Mouse (Mus musculus) left cerebral cortex, postnatal 36 days (tissue): ENCODE measurements around the gene Ccnl2. TPM values are rescaled to one million over a fixed set of nuclear protein-coding genes. Genes with fewer than 3 reads are reported as not detected.

Experiments
- DNase-seq, 2 experiments: peaks; one replicate each; pipeline ENCODE4 v3.0.0; 2021 to 2022; ENCODE audit warnings: low spot score in 2 of 2, mixed read lengths in 1 of 2
- intact Hi-C: fragments of 180-260 bp; cut with DNase I; formaldehyde crosslinking; loops from one replicate; pipeline ENCODE4 v1.15.1; 2025
- microRNA-seq: library from miRNA; unstranded; fragments of <30 nt; microRNA quantifications from one replicate; pipeline ENCODE4 v1.2.0, GENCODE M21; 2022
- total RNA-seq, 2 experiments: library from RNA; stranded (reverse); gene quantifications; 2 replicates each; pipeline ENCODE4 v1.2.3; 2021

Ccnl2 gene
- total RNA-seq, 2 experiments from 2014 or later: 50.4 to 84.5 TPM

GRCm38 (mm10) chr4:155853421-155853820, 41.1 kb downstream of the Ccnl2 start:
- intact Hi-C loops: no loop called here
- DNase-seq: no peak

DNA sequence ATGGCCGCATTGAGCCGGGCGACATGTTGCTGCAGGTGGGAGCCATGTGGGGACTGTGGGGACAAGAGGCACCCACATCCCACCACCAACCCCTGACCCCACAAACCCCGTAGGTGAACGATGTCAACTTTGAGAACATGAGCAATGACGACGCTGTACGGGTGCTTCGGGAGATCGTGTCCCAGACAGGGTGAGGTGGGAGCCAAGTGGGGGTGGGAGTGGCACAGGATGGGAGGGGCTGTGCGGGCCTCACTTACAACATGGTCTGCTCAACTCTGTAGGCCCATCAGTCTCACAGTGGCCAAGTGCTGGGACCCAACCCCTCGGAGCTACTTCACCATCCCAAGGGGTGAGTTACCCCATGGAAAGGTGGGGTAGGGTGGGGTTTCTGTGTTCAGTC, 42.7 kb downstream of the Ccnl2 start:
- intact Hi-C loops: no loop called here
- no peak for DNase-seq

- no peak for DNase-seq
- intact Hi-C loops: no loop called here
Observed at GRCm38 (mm10) chr4:155856071-155856470, 43.8 kb downstream of the Ccnl2 start.

DNA sequence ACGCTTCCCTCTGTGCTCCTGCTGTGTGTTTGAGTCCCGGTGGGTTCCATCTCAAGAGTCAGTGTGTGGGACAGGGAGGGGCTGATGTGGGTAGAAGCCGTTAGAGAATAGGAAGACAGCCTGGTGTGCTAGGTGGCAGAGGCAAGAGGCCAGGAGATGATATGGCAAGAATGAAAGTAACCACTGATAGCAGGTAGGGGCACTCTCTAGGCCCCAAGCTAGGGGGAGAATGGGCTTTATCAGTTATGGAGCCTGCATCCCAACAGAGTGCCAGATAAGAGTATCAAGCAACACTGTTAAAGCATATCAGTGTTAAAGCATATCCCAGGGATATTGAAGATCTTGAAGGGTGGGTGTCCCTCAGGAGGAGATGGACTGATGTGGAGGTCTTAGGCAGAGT, 44.6 kb downstream of the Ccnl2 start:
- intact Hi-C loops: no loop called here

DNA sequence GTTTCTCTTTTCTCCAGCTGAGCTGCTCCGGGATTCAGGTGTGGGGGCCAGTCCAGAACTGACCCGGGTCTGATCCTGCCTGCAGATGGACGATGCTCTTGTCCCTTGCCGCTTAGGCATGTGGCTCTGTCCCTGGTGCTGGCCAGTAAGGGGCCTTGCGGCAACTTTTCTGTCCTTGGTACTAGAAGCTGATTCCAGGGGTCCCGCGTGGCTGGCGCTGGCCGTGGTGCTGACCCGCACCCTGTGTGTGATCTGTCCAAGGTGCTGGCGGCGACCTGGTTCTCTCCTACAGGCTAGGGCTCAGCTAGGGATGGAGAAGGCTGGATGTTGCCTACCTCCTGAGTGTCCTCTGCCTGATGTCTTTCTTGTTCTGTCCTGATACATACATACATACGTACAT, 47.0 kb downstream of the Ccnl2 start:
- DNase-seq: no peak
- intact Hi-C loops: no loop called here

More for the DNA sequence above, 44.6 kb downstream of the Ccnl2 start:
- no peak for DNase-seq

GRCm38 (mm10) chr4:155861787-155862186, 49.5 kb downstream of the Ccnl2 start:
- intact Hi-C loops: no loop called here
- DNase-seq: no peak

DNA sequence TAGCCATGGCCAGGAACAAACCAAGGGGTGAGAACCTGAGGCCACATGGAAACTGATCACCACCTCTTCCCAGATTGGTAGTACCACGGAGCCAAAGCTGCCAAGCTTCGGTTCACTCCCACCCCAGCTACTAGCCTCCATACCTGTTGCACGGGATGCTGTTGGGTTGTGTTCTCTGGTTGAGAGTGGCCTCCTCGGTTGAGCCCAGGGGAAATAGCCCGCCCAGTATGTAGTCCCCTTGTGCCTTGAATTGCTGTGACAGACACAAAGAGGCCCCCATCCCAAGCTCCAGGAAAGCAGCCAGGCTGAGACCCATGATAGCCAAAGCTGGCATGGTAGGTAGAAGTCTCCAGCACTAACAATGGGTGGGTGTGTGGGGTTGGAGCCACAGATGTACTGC, 50.7 kb downstream of the Ccnl2 start, which contains the start of gene Tas1r3:
TSS of gene Tas1r3 (minus strand) at position 362 of the 400 bp plus-strand sequence.
- intact Hi-C loops: no loop called here
- no peak for DNase-seq

DNA sequence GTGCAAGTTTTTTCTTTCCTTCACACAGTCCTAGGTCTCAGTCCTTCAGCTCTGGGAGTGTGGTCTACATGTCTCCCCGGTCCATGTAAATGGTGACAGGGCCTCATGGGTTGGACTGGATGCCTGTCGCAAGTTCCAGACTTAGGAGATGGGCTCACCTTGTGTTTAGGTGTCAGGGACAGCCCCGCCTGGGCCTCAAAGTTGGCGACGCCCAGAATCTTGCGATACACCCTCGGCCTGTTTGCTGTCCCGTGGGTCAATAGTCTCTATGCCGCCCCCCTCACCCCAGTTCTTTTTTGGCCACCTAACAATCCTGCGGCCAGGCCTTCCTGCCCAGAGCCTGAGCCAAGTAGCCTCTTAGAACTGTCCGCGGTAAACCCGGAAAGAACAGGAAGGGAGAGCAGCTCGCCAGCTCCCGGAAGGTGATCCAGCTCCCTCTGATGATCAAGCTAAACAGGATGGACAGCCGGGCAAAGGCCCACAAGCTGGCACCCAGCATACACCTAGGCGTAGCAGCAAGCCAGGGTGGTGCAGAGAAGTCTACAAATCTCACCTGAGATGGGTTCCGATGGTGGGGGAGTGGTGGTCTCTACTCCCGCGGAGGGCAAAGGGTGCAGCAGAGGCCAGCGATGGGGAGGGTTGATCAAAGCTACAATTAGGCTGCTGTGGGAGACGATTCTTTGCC, 56.5 kb downstream of the Ccnl2 start:
- intact Hi-C loops: loop anchor here (2.0 kb wide), 2 partner anchors 22 to 24 kb away; partner anchors contain the start of gene Dvl1
- no peak for DNase-seq

GRCm38 (mm10) chr4:155869317-155870033, 57.2 kb downstream of the Ccnl2 start, which contains the start of the genes Cptp and Ints11:
Cptp (minus strand) TSS chr4:155869440.
Ints11 (plus strand) TSS chr4:155869546.
- peak; percentile 96 to 97 for DNase-seq
- intact Hi-C loops: loop anchor here (2.0 kb wide), 2 partner anchors 23 kb away; partner anchors contain the start of gene Dvl1

DNA sequence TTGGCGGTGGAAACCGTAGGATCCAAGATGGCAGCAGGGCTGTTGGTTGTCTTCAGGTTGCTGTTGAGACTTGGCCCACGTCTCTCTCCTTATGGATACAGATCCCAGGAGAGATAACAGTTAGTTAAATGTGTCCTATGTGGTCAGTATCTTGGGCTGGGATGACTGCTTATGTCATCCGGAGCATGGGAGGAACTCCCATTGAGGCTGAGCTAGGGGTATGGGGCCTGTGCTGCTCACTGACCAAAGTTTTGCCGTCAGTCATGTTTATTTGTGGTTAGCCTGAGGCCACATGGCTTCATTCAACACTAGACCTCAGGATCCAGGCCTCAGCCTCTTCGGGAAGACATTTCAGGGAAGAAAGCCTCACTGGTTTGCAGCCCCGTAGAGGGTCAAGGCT, 59.1 kb downstream of the Ccnl2 start:
- intact Hi-C loops: no loop called here

More for the DNA sequence above, 59.1 kb downstream of the Ccnl2 start:
- no peak for DNase-seq

Small RNA genes lying within 50 kb of the gene (microRNA-seq; reads per million reads assigned to microRNA genes)
- not detected for gene Gm27743

Other genes starting within 250 kb of the Ccnl2 start
- gene Slc35e2, start 211.1 kb upstream of the Ccnl2 start, total RNA-seq: 10 to 100 TPM; 49.6 to 52.6 TPM
- 10 to 100 TPM; 44.0 to 53.0 TPM for gene Cdk11b, start 187.6 kb upstream of the Ccnl2 start, total RNA-seq
- gene Gm10563, start 167.1 kb upstream of the Ccnl2 start, total RNA-seq: not detected
- gene Mmp23, start 159.1 kb upstream of the Ccnl2 start, total RNA-seq: 1 to 10 TPM; 1.1 to 5.3 TPM
- 100 to 1,000 TPM; 113 to 122 TPM for gene Mib2, start 143.3 kb upstream of the Ccnl2 start, total RNA-seq
- 10 to 100 TPM; 26.4 to 35.9 TPM for gene Fndc10, start 118.1 kb upstream of the Ccnl2 start, total RNA-seq
- 100 to 1,000 TPM in 1 of 2 experiments, 10 to 100 TPM in 1; 87.0 to 104 TPM for gene Ssu72, start 107.7 kb upstream of the Ccnl2 start, total RNA-seq
- 10 to 100 TPM; 55.5 to 62.2 TPM for gene Tmem240, start 77.7 kb upstream of the Ccnl2 start, total RNA-seq
- gene Atad3a, start 51.4 kb upstream of the Ccnl2 start, total RNA-seq: 10 to 100 TPM; 37.5 to 48.3 TPM
- 10 to 100 TPM; 13.1 to 13.4 TPM for gene Vwa1, start 37.8 kb upstream of the Ccnl2 start, total RNA-seq
- 10 to 100 TPM; 18.3 to 30.0 TPM for gene Tmem88b, start 26.6 kb upstream of the Ccnl2 start, total RNA-seq
- gene Ankrd65, start 22.1 kb upstream of the Ccnl2 start, total RNA-seq: not detected
- gene Mrpl20, start 9.6 kb upstream of the Ccnl2 start, total RNA-seq: 10 to 100 TPM; 77.3 to 91.6 TPM
- 100 to 1,000 TPM in 1 of 2 experiments, 10 to 100 TPM in 1; 88.7 to 101 TPM for gene Aurkaip1, start 18.8 kb downstream of the Ccnl2 start, total RNA-seq
- 10 to 100 TPM in 1 of 2 experiments, 1 to 10 TPM in 1; 5.8 to 10.3 TPM for gene Mxra8, start 27.2 kb downstream of the Ccnl2 start, total RNA-seq
- 10 to 100 TPM; 85.8 to 91.7 TPM for gene Dvl1, start 34.9 kb downstream of the Ccnl2 start, total RNA-seq
- gene Tas1r3, start 50.9 kb downstream of the Ccnl2 start, total RNA-seq: under 1 TPM; 0.11 to 0.15 TPM
- 10 to 100 TPM; 31.2 to 35.2 TPM for gene Cptp, start 57.0 kb downstream of the Ccnl2 start, total RNA-seq
- gene Ints11, start 57.1 kb downstream of the Ccnl2 start, total RNA-seq: 10 to 100 TPM; 33.2 to 34.0 TPM
- gene Pusl1, start 79.3 kb downstream of the Ccnl2 start, total RNA-seq: 10 to 100 TPM; 56.3 to 67.4 TPM
- gene Acap3, start 79.3 kb downstream of the Ccnl2 start, total RNA-seq: 100 to 1,000 TPM; 137 to 150 TPM
- 10 to 100 TPM; 78.8 to 80.1 TPM for gene Ube2j2, start 131.3 kb downstream of the Ccnl2 start, total RNA-seq
- 10 to 100 TPM; 18.1 to 19.5 TPM for gene C1qtnf12, start 149.8 kb downstream of the Ccnl2 start, total RNA-seq
- 10 to 100 TPM in 1 of 2 experiments, 1 to 10 TPM in 1; 9.9 to 11.1 TPM for gene B3galt6, start 180.2 kb downstream of the Ccnl2 start, total RNA-seq
- gene Sdf4, start 180.4 kb downstream of the Ccnl2 start, total RNA-seq: 100 to 1,000 TPM; 184 to 206 TPM
- gene Tnfrsf4, start 201.4 kb downstream of the Ccnl2 start, total RNA-seq: 1 to 10 TPM in 1 of 2 experiments, under 1 TPM in 1; 0.39 to 1.9 TPM
- gene Tnfrsf18, start 213.7 kb downstream of the Ccnl2 start, total RNA-seq: not detected
- gene Ttll10, start 246.9 kb downstream of the Ccnl2 start, total RNA-seq: not detected